Mouse (Mus musculus): ENCODE data around the gene Hcst. TPM values are rescaled to one million over a fixed set of nuclear protein-coding genes. Genes with fewer than 3 reads are reported as not detected.

Hcst gene
- total and polyA plus RNA-seq, 3 experiments = 7.1 to 28.1 TPM; not detected in 1

GRCm38 (mm10) chr7:30453766-30454165, 34.1 kb upstream of the Hcst start:
- H3K36me3 ChIP-seq (ENCODE audit: control insufficient read depth in 1 of 2, insufficient read depth in 2 of 2, low read length in 2 of 2) = no peaks in the 10 kb centered on the region
- no peak overlapping the region for H3K27ac ChIP-seq (ENCODE audit: control insufficient read depth, low read depth, low read length)
- H3K4me1 ChIP-seq (ENCODE audit: control insufficient read depth in 1 of 2, insufficient read depth in 2 of 2, low read length in 2 of 2) = no peaks in the 10 kb centered on the region
- H3K9me3 ChIP-seq (replicated peaks; ENCODE audit: insufficient read depth, low read length) = no peaks in the 10 kb centered on the region
- H3K79me2 ChIP-seq (ENCODE audit: control insufficient read depth, insufficient read depth, low read length, poor library complexity) = no peaks in the 10 kb centered on the region
- DNase-seq (ENCODE audit: low read depth, low spot score) = no peak
- H3K27me3 ChIP-seq (ENCODE audit: control insufficient read depth in 1 of 2, insufficient read depth in 2 of 2, low read length in 2 of 2) = no peaks in the 10 kb centered on the region; a peak in 1 of 4 replicates
- no peak overlapping the region for H3K4me3 ChIP-seq (ENCODE audit: control insufficient read depth in 1 of 2, insufficient read depth in 1 of 2, low read depth in 2 of 2, low read length in 2 of 2)
- no peak for TF ChIP-seq ELF1 (IDR thresholded peaks at IDR 0.05; ENCODE audit: low read depth, low read length)
- TF ChIP-seq ETS1 (IDR thresholded peaks at IDR 0.05; ENCODE audit: low read depth, low read length) = no peak
- no peak for TF ChIP-seq POLR2AphosphoS5 (IDR thresholded peaks at IDR 0.05; ENCODE audit: borderline replicate concordance, low read depth, low read length)
- TF ChIP-seq ZC3H11A (IDR thresholded peaks at IDR 0.05; ENCODE audit: low read depth, low read length) = no peak
- no peak for TF ChIP-seq SIN3A (IDR thresholded peaks at IDR 0.05; ENCODE audit: low read length)
- no peak for TF ChIP-seq MAX (IDR thresholded peaks at IDR 0.05; ENCODE audit: low read length)
- TF ChIP-seq KAT2A (conservative IDR thresholded peaks at IDR 0.05; ENCODE audit: low read depth, low read length) = no peak
- TF ChIP-seq USF1 (IDR thresholded peaks at IDR 0.05; ENCODE audit: low read depth, low read length) = no peak
- no peak for TF ChIP-seq GABPA (IDR thresholded peaks at IDR 0.05; ENCODE audit: low read depth, low read length)
- TF ChIP-seq ZKSCAN1 (IDR thresholded peaks at IDR 0.05; ENCODE audit: low read depth, low read length) = no peak
- no peak for TF ChIP-seq POLR2A (IDR thresholded peaks at IDR 0.05; ENCODE audit: control insufficient read depth in 1 of 2, insufficient read depth in 1 of 2, low read depth in 1 of 2, low read length in 2 of 2, poor library complexity in 1 of 2)
- TF ChIP-seq GATA1 (IDR thresholded peaks at IDR 0.05; ENCODE audit: low read depth, low read length) = no peak
- TF ChIP-seq CTCF (IDR thresholded peaks at IDR 0.05 in 2 of 3, conservative IDR thresholded peaks at IDR 0.05 in 1 of 3; ENCODE audit: control insufficient read depth in 1 of 3, insufficient read depth in 1 of 3, low read depth in 2 of 3, low read length in 3 of 3, poor library complexity in 1 of 3, severe bottlenecking in 1 of 3) = no peak
- no peak for TF ChIP-seq MYC (IDR thresholded peaks at IDR 0.05; ENCODE audit: low read depth, low read length)
- TF ChIP-seq E2F4 (IDR thresholded peaks at IDR 0.05; ENCODE audit: borderline replicate concordance, low read depth, low read length) = no peak
- no peak for TF ChIP-seq MAZ (IDR thresholded peaks at IDR 0.05; ENCODE audit: low read depth, low read length)
- TF ChIP-seq TCF12 (IDR thresholded peaks at IDR 0.05; ENCODE audit: low read depth, low read length) = no peak
- no peak for TF ChIP-seq MYB (IDR thresholded peaks at IDR 0.05; ENCODE audit: low read depth, low read length)
- TF ChIP-seq USF2 (IDR thresholded peaks at IDR 0.05; ENCODE audit: borderline replicate concordance in 1 of 2, insufficient read depth in 1 of 2, low read depth in 1 of 2, low read length in 2 of 2) = no peak
- no peak overlapping the region for H3K9ac ChIP-seq (ENCODE audit: control insufficient read depth, low read depth, low read length, poor library complexity, severe bottlenecking)

GRCm38 (mm10) chr7:30453327-30453726, 33.7 kb upstream of the Hcst start:
- no peaks in the 10 kb centered on the region for H3K9me3 ChIP-seq (replicated peaks; ENCODE audit: insufficient read depth, low read length)
- no peaks in the 10 kb centered on the region for H3K79me2 ChIP-seq (ENCODE audit: control insufficient read depth, insufficient read depth, low read length, poor library complexity)
- H3K4me1 ChIP-seq (ENCODE audit: control insufficient read depth in 1 of 2, insufficient read depth in 2 of 2, low read length in 2 of 2) = no peaks in the 10 kb centered on the region
- no peak for TF ChIP-seq CHD1 (IDR thresholded peaks at IDR 0.05; ENCODE audit: low read depth, low read length)
- DNase-seq (ENCODE audit: low read depth, low spot score) = no peak
- H3K4me3 ChIP-seq (ENCODE audit: control insufficient read depth in 1 of 2, insufficient read depth in 1 of 2, low read depth in 2 of 2, low read length in 2 of 2) = no peak overlapping the region
- no peak overlapping the region for H3K27ac ChIP-seq (ENCODE audit: control insufficient read depth, low read depth, low read length)
- H3K36me3 ChIP-seq (ENCODE audit: control insufficient read depth in 1 of 2, insufficient read depth in 2 of 2, low read length in 2 of 2) = no peaks in the 10 kb centered on the region
- no peak overlapping the region for H3K9ac ChIP-seq (ENCODE audit: control insufficient read depth, low read depth, low read length, poor library complexity, severe bottlenecking)
- H3K27me3 ChIP-seq (ENCODE audit: control insufficient read depth in 1 of 2, insufficient read depth in 2 of 2, low read length in 2 of 2) = no peaks in the 10 kb centered on the region; a peak in 1 of 4 replicates

All from MEL (cell line).